Mouse (Mus musculus): ENCODE results near the gene Uso1. TPM values are rescaled to one million over a fixed set of nuclear protein-coding genes. Genes with fewer than 3 reads are reported as not detected.

The Uso1 gene
- polyA plus RNA-seq, 1 experiment from 2014 or later: 35.6 TPM

DNA sequence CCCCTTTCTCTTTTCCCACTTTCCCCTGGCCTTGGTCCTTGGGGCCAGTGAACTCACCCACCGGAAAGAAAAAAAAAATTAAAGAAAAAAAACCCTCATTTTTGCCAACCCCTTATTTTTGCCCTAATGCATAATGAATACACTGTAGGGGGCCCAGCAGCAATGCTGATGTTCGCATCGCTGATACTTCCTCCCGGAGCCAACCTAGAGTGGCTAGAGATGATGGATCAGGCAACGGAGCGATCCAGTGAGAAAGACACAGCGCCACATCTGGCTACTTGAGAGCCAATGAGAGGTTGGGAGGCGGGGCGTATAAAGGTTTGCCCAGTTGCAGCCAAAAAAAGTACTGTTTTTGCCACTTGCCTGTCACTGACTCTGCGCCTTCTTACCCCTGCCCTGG, 91.0 kb downstream of the Uso1 start:
- H3K9me3 ChIP-seq (replicated peaks): no peaks in the 10 kb centered on the region
- 0 out of 2 replicates have a peak overlapping the region, but pooled peaks have one; percentile 5 for H3K4me2 ChIP-seq
- peaks cover 33% of the 10 kb centered on the region for H3K27me3 ChIP-seq (replicated peaks)
- H3K9ac ChIP-seq: no peak overlapping the region
- H3K4me1 ChIP-seq: no peaks in the 10 kb centered on the region
- H3K36me3 ChIP-seq: no peaks in the 10 kb centered on the region
- WGBS (ENCODE audit: insufficient replicate concordance): 24% methylated on average over 10 of the region's 10 CpGs
- no peak overlapping the region for H3K27ac ChIP-seq
- no peak overlapping the region for H3K4me3 ChIP-seq
- ATAC-seq: no peak

DNA sequence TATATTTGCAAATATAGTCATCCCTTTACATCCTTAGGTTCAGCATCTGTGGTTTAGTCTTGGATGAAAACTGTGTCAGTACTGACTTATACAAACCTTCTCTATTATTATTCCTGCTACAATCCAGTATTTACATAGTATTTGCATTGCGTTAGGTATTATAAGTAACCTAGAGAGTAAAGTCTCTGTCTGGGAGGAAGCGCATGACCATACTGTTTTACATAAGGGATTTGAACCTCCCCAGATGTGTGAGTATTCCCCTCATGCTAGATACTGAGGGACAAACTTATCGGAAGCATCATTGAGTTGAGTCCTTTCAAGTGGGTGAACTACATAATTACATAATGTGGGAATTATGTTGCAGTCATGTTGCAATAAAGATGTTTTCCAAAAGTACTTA, 91.8 kb downstream of the Uso1 start:
- peaks cover 36% of the 10 kb centered on the region for H3K27me3 ChIP-seq (replicated peaks)
- no peaks in the 10 kb centered on the region for H3K36me3 ChIP-seq
- WGBS (ENCODE audit: insufficient replicate concordance): 89% methylated on average over 3 of the region's 3 CpGs
- H3K4me2 ChIP-seq: no peak overlapping the region
- H3K9me3 ChIP-seq (replicated peaks): no peaks in the 10 kb centered on the region
- ATAC-seq: no peak
- no peak overlapping the region for H3K4me3 ChIP-seq
- H3K27ac ChIP-seq: no peak overlapping the region
- H3K9ac ChIP-seq: no peak overlapping the region
- H3K4me1 ChIP-seq: no peaks in the 10 kb centered on the region

DNA sequence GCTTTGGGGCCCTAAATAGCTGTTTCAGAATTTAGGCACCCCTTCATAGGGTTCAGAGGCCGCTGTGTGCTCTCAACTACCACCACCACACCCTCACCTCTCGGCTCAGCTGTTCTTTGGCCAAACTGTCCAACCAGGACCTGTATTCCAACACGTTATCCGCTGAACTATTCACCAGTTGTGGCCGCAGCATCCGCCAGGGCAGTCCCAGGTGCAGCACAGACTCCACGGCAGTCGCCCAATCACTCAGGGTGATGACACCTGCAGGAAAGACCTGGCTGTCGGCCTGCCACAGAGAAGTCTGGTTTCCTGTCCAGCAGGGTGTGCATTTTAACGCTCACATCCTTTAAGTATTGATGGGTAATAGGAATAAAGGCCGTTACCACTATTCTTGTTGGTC, 92.6 kb downstream of the Uso1 start:
- Histone ChIP-seq H3K9me3 (replicated peaks) (no peaks in the 10 kb centered on the region), H3K4me1 (no peaks in the 10 kb centered on the region; the same call in 1 of the 2 replicates), H3K27ac (no peak overlapping the region), H3K4me2 (no peak overlapping the region), H3K4me3 (no peak overlapping the region), H3K27me3 (replicated peaks) (peaks cover 36% of the 10 kb centered on the region), H3K36me3 (no peaks in the 10 kb centered on the region), H3K9ac (no peak overlapping the region)
- no peak for ATAC-seq
- WGBS (ENCODE audit: insufficient replicate concordance): 67% methylated on average over 11 of the region's 11 CpGs

DNA sequence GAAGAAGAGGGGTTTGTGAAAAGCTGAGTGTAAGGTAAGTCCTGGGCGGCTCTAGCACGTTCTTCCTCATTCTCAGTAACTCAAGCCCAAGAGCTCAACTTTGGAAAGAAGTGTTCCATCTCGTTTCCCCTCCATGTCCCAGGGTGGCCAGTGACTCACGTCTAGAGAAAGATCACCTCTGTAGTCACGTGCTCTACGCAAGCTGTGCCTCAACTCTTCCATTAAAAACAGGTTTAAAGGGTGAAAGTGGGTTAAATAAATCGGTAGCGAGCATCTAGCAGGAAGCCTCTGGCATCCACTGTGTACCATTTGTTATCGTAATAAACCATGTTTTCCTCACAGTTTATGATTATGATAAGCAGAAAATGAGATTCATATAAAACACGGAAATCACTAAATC, 94.1 kb downstream of the Uso1 start:
- Histone ChIP-seq H3K36me3 (no peaks in the 10 kb centered on the region), H3K27me3 (replicated peaks) (peaks cover 50% of the 10 kb centered on the region), H3K27ac (no peak overlapping the region), H3K4me3 (no peak overlapping the region), H3K9me3 (replicated peaks) (no peaks in the 10 kb centered on the region), H3K9ac (no peak overlapping the region), H3K4me2 (no peak overlapping the region), H3K4me1 (no peaks in the 10 kb centered on the region; the same call in 1 of the 2 replicates)
- WGBS (ENCODE audit: insufficient replicate concordance): 58% methylated on average over 10 of the region's 10 CpGs
- ATAC-seq: no peak

DNA sequence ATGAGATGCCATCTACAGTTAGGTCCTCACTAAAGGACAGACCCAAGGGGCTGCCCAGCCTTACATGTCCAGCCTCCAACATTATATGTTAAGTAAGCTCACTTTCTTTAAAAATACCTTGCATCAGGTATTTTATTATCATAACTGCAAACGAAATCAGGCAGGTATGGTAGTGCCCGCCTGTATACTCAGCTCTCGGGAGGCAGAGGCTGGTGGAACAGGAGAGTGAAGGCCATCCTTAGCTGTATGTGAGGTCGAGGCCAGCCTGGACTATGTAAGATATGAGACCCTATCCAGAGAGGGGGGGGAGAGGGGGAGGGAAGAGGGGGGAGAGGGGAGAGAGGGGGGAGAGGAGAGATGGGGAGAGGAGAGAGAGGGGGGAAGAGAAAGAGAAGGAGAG, 95.6 kb downstream of the Uso1 start:
- Histone ChIP-seq H3K4me2 (no peak overlapping the region), H3K9ac (no peak overlapping the region), H3K4me3 (no peak overlapping the region), H3K9me3 (replicated peaks) (no peaks in the 10 kb centered on the region), H3K4me1 (no peaks in the 10 kb centered on the region; the same call in 1 of the 2 replicates), H3K36me3 (no peaks in the 10 kb centered on the region), H3K27ac (no peak overlapping the region), H3K27me3 (replicated peaks) (peaks cover 50% of the 10 kb centered on the region)
- 59% methylated on average over 4 of the region's 4 CpGs for WGBS (ENCODE audit: insufficient replicate concordance)
- no peak for ATAC-seq

DNA sequence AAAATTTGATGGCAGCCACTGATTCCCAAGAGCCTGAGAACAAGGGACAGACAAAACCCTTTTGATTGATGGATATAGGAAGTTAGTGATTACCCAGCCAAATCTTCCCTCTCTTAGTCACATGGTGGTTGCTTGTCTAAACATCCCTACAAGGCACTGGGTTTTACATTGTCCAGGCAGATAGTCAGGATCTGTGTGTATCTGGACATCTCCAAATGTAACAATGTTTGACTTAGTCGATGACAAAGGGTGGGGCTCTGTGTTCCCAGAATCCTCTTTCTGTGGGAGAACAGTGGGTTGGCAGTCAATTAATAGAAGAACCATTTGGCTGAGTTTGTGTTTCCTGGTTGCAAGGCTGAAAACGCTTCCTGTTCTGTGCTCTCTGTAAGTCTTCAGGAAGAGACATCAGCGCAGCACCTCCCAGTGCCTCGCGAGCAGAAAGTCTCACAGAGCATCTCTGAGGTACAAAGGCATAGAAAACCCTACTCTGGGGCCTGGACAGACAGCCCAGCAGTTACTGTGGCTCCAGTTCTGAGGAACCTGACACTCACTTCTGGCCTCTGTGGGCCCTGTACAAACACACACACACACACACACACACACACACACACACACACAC, 97.3 kb downstream of the Uso1 start:
- Histone ChIP-seq H3K36me3 (no peaks in the 10 kb centered on the region), H3K9me3 (replicated peaks) (no peaks in the 10 kb centered on the region), H3K27me3 (replicated peaks) (peaks cover 58% of the 10 kb centered on the region), H3K4me2 (no peak overlapping the region), H3K4me3 (no peak overlapping the region), H3K9ac (no peak overlapping the region), H3K4me1 (no peaks in the 10 kb centered on the region; the same call in 1 of the 2 replicates), H3K27ac (no peak overlapping the region)
- ATAC-seq: no peak
- WGBS (ENCODE audit: insufficient replicate concordance): 27% methylated on average over 5 of the region's 5 CpGs

DNA sequence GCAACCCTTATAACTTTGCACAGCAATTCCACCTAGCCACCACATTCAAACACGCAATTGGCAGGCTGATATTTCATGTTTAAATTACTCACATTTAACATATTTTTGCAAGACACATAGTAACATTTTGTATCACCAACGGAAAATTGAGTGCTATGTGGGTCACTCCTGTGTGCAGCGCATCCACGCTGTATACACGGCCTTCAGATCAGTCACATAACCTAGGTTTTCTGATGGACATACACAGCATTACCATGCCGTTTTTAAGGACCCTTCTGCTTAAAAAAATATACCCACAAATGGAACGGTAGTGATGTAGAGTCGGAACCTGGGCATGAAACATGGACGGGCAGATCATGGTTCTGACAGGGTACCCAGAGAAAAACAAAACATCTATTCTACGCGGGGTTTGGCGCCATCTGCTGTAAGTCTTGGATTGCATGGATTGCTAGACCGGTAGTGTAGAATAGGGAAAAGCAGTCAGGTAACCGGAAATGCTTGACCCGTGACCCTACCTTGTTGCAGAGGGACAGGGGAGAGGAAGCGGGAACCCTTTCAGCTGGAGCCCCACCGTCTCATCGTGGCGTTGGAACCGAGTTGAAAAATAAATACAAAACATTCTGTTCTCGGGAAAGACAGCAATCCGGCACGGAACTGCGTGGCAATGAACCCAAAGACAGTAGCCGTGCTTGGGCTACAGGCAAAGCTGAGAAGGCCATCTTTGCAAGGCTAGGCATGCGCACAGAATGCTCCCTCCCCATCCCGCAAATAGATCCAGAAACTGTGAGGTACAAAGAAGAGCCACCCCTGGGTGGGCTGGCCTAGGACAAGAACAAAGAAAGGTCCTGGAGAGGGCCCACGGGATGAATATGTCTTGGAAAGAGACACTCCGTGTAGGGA, 101.8 kb downstream of the Uso1 start:
- H3K27me3 ChIP-seq (replicated peaks): peaks cover 78% of the 10 kb centered on the region
- no peak overlapping the region for H3K9ac ChIP-seq
- no peaks in the 10 kb centered on the region for H3K36me3 ChIP-seq
- no peaks in the 10 kb centered on the region; the same call in 1 of the 2 replicates for H3K4me1 ChIP-seq
- H3K9me3 ChIP-seq (replicated peaks): no peaks in the 10 kb centered on the region
- no peak overlapping the region for H3K4me3 ChIP-seq
- H3K27ac ChIP-seq: no peak overlapping the region
- ATAC-seq: no peak
- 38% methylated on average over 29 of the region's 29 CpGs for WGBS (ENCODE audit: insufficient replicate concordance)
- H3K4me2 ChIP-seq: 0 out of 2 replicates have a peak overlapping the region, but pooled peaks have one; percentile 8

DNA sequence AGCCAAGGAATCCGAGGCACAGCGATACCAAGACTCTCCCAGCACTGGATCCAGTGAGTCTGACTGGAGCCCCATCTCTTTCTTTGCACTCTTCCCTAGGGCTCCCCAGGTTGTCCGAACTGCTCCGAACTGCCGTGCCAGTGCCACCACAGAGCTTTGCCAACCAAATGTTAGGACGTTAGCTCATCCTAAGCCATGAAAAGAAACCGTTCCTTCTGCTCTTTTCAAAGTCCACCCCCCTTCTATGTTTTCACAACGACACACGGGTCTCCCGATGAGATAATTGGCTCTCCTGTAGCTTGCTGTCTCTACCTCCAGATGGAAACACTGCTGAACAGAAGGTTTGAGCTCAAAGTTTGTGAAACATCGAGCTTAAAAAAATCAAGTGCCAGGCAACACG, 103.0 kb downstream of the Uso1 start:
- no peak overlapping the region for H3K4me3 ChIP-seq
- no peaks in the 10 kb centered on the region for H3K9me3 ChIP-seq (replicated peaks)
- WGBS (ENCODE audit: insufficient replicate concordance): 75% methylated on average over 12 of the region's 12 CpGs
- no peaks in the 10 kb centered on the region for H3K36me3 ChIP-seq
- H3K27me3 ChIP-seq (replicated peaks): peaks cover 81% of the 10 kb centered on the region
- no peak overlapping the region for H3K4me2 ChIP-seq
- ATAC-seq: no peak
- no peak overlapping the region for H3K9ac ChIP-seq
- no peak overlapping the region for H3K27ac ChIP-seq
- H3K4me1 ChIP-seq: no peaks in the 10 kb centered on the region

DNA sequence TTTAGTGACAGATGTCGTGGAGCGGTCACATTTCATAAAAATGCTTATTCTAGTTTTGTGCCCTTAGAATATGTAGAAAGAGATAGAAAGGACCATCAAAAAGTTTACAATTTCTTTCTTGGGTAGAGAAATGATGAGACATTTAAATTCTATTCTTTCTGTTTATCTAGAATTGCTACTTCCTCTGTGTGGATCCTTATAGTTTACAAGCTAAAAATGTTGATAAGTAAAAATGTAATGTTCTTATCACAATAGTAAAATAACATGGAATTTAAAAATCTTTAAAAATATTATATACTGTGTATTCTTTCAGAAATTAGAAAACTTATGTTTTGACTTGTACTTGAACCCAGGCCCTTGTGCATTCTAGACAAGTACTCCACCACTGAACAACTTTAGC, 107.2 kb downstream of the Uso1 start:
- H3K36me3 ChIP-seq: no peaks in the 10 kb centered on the region
- WGBS (ENCODE audit: insufficient replicate concordance): 78% methylated on average over 2 of the region's 2 CpGs
- H3K27me3 ChIP-seq (replicated peaks): peaks cover 73% of the 10 kb centered on the region
- no peak for ATAC-seq
- no peaks in the 10 kb centered on the region for H3K4me1 ChIP-seq
- H3K4me2 ChIP-seq: no peak overlapping the region
- no peak overlapping the region for H3K27ac ChIP-seq
- no peak overlapping the region for H3K9ac ChIP-seq
- no peaks in the 10 kb centered on the region for H3K9me3 ChIP-seq (replicated peaks)
- no peak overlapping the region for H3K4me3 ChIP-seq

DNA sequence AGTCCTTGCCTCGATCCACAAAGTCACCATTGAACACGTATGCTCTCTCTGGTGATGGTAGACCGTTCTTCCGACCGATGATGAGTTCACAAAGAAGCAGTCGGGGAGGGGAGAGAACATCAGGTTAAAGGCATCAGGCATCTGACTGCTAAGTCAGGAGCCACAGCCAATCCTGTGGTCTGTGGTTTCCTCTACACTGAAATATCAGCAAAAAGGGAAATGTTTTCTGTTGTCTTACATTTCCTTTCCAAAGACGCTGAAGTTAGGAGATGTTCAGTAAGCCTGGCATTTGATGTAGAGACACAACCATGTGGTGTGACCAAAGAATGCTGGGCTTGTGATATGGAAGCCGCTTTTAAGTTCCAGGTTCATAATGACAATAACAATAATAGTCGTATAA, 107.7 kb downstream of the Uso1 start:
- WGBS (ENCODE audit: insufficient replicate concordance): 18% methylated on average over 9 of the region's 9 CpGs

DNA sequence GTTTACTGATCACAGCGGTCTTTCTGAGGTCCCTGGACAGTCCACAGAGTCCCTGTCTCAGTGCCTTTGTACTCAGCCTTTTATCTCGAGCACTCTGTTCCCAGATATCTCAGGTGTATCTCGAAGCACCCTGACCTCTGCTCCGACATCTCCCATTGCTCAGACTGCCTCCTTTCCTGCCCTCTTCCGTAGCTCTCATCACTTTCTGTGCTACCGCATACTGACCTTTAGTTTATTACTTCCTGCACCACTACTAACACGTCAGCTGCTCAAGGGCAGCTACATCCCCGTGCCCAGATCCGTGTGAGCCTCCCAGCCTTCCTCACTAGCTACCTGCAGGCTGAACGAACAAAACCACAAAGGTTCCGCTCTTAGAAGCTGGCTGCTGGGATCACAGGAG, 110.9 kb downstream of the Uso1 start:
- WGBS (ENCODE audit: insufficient replicate concordance): 70% methylated on average over 11 of the region's 11 CpGs
- Histone ChIP-seq H3K27ac (no peak overlapping the region), H3K4me2 (no peak overlapping the region), H3K9ac (no peak overlapping the region), H3K9me3 (replicated peaks) (no peaks in the 10 kb centered on the region), H3K27me3 (replicated peaks) (peaks cover 61% of the 10 kb centered on the region), H3K4me3 (no peak overlapping the region), H3K36me3 (no peaks in the 10 kb centered on the region), H3K4me1 (no peaks in the 10 kb centered on the region)
- no peak for ATAC-seq

More for the DNA sequence above, 107.7 kb downstream of the Uso1 start:
- no peak overlapping the region for H3K27ac ChIP-seq
- H3K4me3 ChIP-seq: no peak overlapping the region
- no peaks in the 10 kb centered on the region for H3K9me3 ChIP-seq (replicated peaks)
- peaks cover 71% of the 10 kb centered on the region for H3K27me3 ChIP-seq (replicated peaks)
- no peaks in the 10 kb centered on the region for H3K4me1 ChIP-seq
- H3K9ac ChIP-seq: no peak overlapping the region
- no peak overlapping the region for H3K4me2 ChIP-seq
- no peak for ATAC-seq
- no peaks in the 10 kb centered on the region for H3K36me3 ChIP-seq

DNA sequence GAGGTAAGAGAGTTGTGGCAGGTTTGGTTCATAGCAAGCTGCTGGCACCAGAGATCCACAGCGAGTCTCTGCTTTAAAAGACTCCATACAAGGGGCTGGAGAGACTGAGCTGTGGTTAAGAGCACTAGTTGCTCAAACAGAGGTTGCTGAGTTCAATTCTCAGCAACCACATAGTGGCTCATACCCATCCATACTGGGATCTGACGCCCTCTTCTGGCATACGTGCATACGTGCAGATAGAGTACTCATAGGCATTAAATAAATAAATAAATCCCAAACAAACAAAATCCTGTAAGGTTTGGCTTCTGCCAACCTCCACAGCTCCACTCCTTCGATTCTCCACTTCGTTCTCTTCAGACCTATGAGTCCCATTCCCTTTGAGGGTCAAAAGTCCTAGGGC, 114.3 kb downstream of the Uso1 start:
- Histone ChIP-seq H3K4me2 (no peak overlapping the region), H3K4me1 (no peaks in the 10 kb centered on the region), H3K9me3 (replicated peaks) (no peaks in the 10 kb centered on the region), H3K36me3 (no peaks in the 10 kb centered on the region), H3K4me3 (no peak overlapping the region), H3K9ac (no peak overlapping the region), H3K27me3 (replicated peaks) (peaks cover 74% of the 10 kb centered on the region), H3K27ac (no peak overlapping the region)
- ATAC-seq: no peak
- 67% methylated on average over 6 of the region's 6 CpGs for WGBS (ENCODE audit: insufficient replicate concordance)

Data from liver, embryonic 12.5 days (tissue).